Mouse (Mus musculus) erythroblast, embryonic 14.5 days (primary cell): ENCODE measurements around the gene Cnst. TPM values are rescaled to one million over a fixed set of nuclear protein-coding genes. Genes with fewer than 3 reads are reported as not detected.
"Not testable (repeated sequence)": the region's sequence is repeated elsewhere in the genome, so short reads cannot be mapped to it uniquely, and the experiment has no call there.

Experiments
- H3K27me3 ChIP-seq: 2 replicates; pipeline ENCODE4 v1.6.1; 2012; ENCODE audit warnings: inconsistent platforms; ENCODE audit not compliant: control insufficient read depth
- H3K36me3 ChIP-seq: 2 replicates; pipeline ENCODE4 v1.6.1; 2012; ENCODE audit warnings: mild to moderate bottlenecking, inconsistent platforms; ENCODE audit not compliant: control insufficient read depth
- H3K4me1 ChIP-seq: 2 replicates; pipeline ENCODE4 v1.6.1; 2012; ENCODE audit warnings: inconsistent platforms; ENCODE audit not compliant: control insufficient read depth
- H3K4me3 ChIP-seq: replicated peaks from 2 replicates; pipeline ENCODE3; 2012; ENCODE audit warnings: moderate library complexity, mild to moderate bottlenecking, inconsistent platforms
- H3K9me3 ChIP-seq: 2 replicates; pipeline ENCODE4 v1.6.1; 2012; ENCODE audit warnings: low read length, inconsistent platforms, mixed read lengths; ENCODE audit not compliant: control insufficient read depth
- GATA1 ChIP-seq: IDR thresholded peaks from 2 replicates; pipeline ENCODE4 v1.6.1; 2012; ENCODE audit warnings: low read length, inconsistent platforms, mixed read lengths
- TAL1 ChIP-seq: IDR thresholded peaks from 3 replicates; pipeline ENCODE4 v1.6.1; 2012; ENCODE audit warnings: low read length, inconsistent platforms, mixed read lengths
- polyA plus RNA-seq: library from polyadenylated mRNA; stranded (reverse); fragments of >175 nt; gene quantifications from 2 replicates; pipeline ENCODE4 v1.2.3, GENCODE M21; 2012

The Cnst gene
- 1.3 and 1.8 TPM in 2 replicates for polyA plus RNA-seq

DNA sequence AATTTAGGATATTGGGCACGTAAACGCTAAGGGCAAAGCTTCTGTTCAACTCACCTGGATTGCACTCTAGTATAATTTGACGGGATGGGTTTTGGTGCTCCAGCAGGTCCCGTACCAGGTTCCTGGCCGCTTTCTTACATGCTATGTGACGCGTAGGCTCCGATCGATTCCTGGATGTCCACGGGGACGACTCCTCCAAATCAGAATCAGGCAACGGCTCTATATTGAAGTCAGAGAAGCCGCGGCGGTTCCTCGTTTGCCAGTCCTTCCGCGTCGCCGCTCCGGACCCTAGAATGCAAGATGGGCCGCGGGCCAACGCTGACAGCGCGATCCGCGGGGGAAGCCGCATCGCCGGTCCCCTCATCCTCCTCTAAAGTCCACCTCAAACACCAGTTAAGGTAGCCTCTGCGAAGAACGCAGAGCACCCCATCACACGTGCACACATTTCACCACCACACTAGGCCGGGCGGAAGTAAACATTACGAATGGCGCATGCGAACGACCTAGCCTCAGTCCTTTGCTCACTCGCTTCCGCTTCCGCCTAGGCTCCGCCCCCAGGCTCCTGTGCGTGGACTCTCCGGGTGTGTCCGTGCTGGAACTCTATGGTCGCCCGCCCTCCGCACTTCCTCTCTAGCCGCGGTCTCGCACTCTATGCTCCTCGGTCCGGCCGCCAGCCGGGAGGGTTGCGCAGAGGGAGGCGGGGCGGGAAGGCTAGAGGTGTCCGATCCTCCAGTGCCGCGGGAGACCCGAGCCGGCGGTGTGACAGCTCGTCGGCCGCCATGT, at the start of gene Cnst, which contains the start of gene Tfb2m:
Gene Cnst (plus strand): TSS at position 603 of the 783 bp plus-strand sequence.
Gene Tfb2m (minus strand): TSS at position 500 of the 783 bp plus-strand sequence.
- Histone ChIP-seq H3K4me1 (peaks cover 56% of the 10 kb centered on the region), H3K4me3 (peak within 1 kb of the TSS; percentile 98)

DNA sequence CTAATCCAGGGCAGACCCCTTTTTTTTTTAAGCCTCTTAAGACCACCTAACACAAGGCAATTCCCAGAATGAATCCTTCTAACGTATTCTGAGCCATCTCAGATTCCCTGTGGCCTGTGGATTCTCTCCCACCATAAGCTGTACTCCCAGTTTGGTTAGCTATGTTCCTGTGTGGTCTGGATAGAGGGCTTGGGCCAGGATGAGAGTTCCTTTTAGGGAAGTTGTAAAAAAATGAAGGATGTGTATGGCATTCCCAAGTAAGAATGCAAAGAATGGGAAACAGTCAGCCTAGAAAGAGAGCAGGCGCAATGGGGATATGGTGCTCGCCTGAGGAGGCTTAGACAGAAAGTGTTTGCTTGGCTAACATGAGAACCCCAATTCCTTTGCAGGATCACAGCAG, 46.9 kb upstream of the Cnst start:
- Histone ChIP-seq H3K4me3 (no peak overlapping the region), H3K36me3 (no peaks in the 10 kb centered on the region), H3K27me3 (no peaks in the 10 kb centered on the region), H3K9me3 (no peaks in the 10 kb centered on the region), H3K4me1 (no peaks in the 10 kb centered on the region)
- no peak for TF ChIP-seq GATA1
- TF ChIP-seq TAL1, result no peak

More for the DNA sequence above, at the start of gene Cnst, which contains the start of gene Tfb2m:
- peaks cover 51% of the 10 kb centered on the region for H3K36me3 ChIP-seq
- not testable (repeated sequence) for H3K9me3 ChIP-seq, H3K27me3 ChIP-seq

DNA sequence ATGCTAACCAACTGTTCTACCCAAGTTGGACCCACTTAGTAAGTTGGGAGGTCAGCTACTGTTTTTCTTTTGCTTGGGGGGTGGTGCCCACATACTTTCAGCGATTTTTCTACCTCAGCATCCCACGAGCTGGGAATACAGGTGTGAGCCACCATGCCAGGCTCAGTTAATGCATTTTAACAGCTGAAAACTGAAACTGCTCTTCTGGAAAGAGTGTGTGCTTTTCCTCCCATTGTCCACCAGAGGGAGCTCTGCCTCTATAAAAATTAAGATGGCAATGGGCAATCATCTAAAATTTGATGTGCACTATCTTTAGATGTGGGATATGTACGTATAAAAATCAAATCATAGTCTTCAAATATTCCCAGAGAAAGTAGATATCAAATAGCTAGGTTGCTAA, 43.6 kb upstream of the Cnst start:
- Histone ChIP-seq H3K4me3 (no peak overlapping the region), H3K4me1 (no peaks in the 10 kb centered on the region), H3K9me3 (no peaks in the 10 kb centered on the region), H3K27me3 (no peaks in the 10 kb centered on the region), H3K36me3 (no peaks in the 10 kb centered on the region)
- TF ChIP-seq TAL1 (no peak), GATA1 (no peak)

DNA sequence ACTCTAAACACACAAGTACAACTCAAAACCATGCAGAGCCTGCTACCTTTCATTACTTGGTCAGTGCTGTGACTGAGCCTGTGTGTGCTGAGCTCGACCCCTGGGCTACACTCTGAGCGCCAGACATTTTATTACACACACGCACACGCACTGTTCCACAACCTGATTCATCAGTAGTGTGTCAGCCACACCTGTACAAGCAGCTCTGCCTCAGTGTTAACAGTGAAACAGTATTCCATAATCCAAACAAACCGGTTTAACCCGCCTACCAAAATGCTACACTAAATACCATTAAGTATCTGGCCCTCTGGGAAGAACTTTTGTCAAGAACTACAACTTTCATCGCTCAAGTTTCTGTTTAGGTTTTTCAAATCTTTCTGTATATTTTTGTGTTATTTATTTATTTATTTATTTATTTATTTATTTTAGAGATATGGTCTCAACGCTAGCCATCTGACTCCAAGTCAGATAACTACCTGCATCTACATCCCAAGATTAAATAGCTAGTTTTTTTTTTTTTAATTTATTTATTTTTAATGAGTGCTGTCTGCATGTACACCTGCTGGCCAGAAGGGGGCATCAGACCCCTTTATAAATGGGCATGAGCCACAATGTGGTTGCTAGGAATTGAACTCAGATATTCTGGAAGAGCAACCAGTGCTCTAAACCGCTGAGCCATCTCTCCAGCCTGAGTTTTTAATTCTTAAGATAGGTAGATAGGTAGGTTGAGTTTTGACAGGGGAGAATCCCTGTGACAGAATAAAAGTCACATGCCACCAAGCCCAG, 39.4 kb upstream of the Cnst start:
- Histone ChIP-seq H3K9me3 (no peaks in the 10 kb centered on the region), H3K4me1 (no peaks in the 10 kb centered on the region), H3K36me3 (no peaks in the 10 kb centered on the region), H3K27me3 (no peaks in the 10 kb centered on the region), H3K4me3 (no peak overlapping the region)
- no peak for TF ChIP-seq TAL1
- no peak for TF ChIP-seq GATA1

DNA sequence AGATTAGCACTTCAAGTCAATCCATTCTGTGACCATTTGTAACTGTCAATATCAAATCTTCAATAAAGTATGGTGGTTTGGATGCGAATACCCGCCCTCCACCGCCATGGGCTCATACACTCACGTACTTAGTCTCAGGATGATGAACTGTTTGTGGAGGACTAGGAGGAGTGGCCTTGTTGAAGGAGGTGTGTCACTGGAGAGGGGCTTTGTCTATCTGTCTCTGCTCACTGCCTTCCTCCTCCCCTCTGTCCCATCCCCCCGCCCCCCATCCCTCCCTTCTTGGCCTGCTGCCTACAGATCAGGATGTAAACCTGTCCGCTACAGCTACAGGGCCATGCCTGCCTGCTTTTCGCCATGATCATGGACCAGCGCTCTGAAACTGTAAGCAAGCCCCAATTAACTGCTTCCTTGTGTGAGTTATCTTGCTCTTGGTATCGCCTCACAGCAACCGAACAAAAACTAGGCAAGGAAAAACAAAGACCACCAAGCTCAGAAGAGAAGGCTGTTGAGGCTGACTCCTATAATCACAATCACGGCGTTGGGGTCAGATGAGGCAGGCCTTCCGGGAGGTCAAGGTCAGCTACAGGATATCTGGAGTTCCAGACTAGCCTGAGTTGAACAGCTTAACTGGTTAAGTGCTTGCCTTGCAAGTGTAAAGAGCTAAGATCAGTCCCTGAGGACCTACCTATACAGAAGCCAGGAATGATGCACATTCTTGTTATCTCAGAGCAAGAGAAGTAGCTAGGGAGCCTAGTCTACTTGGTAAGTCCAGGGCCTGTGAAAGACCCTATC, 35.4 kb upstream of the Cnst start:
- no peak overlapping the region for H3K4me3 ChIP-seq
- H3K27me3 ChIP-seq, result no peaks in the 10 kb centered on the region
- TF ChIP-seq GATA1 (no peak), TAL1 (no peak)
- peaks cover 1% of the 10 kb centered on the region; the same call in 1 of the 2 replicates for H3K4me1 ChIP-seq
- H3K36me3 ChIP-seq, result no peaks in the 10 kb centered on the region
- H3K9me3 ChIP-seq, result no peaks in the 10 kb centered on the region

DNA sequence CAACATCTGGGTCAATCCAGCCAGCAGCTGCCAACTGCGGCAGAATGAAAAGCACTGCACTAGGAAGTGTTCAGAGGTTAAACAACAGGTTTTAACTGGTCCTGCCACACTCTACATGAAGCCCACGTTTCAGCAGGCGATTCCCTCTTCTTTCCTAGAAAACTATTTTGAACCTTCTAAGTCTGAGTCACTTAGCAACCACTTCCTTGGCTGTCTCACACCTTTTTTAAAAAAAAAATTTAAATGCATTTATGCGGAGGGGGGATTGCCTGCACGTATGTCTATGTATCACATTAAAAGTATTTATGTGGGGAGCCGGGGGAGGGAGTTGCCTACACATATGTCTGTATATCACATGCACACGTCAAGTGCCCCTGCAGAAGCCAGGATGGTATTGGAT, 34.3 kb upstream of the Cnst start:
- Histone ChIP-seq H3K9me3 (no peaks in the 10 kb centered on the region), H3K4me3 (no peak overlapping the region), H3K4me1 (peaks cover 9% of the 10 kb centered on the region), H3K27me3 (no peaks in the 10 kb centered on the region), H3K36me3 (no peaks in the 10 kb centered on the region)
- TF ChIP-seq GATA1 (no peak), TAL1 (no peak)

DNA sequence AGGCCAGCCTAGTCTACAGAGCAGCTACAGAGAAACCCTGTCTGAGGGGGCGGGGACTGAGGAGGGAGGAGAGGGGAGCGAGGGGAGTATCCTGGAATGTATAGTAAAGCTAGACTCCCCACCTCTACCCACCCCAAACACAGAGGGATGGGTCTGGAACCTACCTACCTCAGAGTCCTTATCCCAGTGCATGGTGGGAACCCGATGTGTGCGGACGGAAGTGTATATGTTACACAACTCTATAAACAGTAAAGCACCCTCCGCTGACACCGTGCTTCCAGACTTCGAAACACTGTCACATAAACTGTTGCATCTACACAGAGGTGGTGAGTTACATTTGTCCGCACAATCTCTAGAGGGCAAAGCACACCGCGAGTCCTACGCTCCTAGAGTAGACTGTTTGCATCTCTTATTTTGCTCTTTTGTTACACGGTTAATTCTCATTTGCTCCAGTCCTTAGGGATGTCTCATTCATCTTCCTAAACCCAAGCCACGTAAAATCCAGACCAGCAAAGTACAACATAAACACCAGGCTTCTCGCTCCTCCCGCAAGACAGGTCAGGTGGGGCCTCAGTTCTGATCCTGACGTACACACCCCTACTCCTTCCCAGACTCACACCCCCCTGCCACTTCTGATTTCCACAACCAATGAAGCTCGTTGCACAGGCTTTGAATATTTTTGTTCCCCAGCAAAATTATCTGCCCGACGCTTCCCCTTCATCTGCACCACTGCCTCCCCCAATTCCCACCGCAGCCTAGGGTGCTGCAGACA, 29.0 kb upstream of the Cnst start:
- no peak for TF ChIP-seq GATA1
- no peak for TF ChIP-seq TAL1
- no peaks in the 10 kb centered on the region for H3K9me3 ChIP-seq
- no peaks in the 10 kb centered on the region for H3K36me3 ChIP-seq
- H3K4me3 ChIP-seq, result peak overlapping the region; percentile 96
- H3K4me1 ChIP-seq, result peaks cover 22% of the 10 kb centered on the region
- H3K27me3 ChIP-seq, result no peaks in the 10 kb centered on the region

DNA sequence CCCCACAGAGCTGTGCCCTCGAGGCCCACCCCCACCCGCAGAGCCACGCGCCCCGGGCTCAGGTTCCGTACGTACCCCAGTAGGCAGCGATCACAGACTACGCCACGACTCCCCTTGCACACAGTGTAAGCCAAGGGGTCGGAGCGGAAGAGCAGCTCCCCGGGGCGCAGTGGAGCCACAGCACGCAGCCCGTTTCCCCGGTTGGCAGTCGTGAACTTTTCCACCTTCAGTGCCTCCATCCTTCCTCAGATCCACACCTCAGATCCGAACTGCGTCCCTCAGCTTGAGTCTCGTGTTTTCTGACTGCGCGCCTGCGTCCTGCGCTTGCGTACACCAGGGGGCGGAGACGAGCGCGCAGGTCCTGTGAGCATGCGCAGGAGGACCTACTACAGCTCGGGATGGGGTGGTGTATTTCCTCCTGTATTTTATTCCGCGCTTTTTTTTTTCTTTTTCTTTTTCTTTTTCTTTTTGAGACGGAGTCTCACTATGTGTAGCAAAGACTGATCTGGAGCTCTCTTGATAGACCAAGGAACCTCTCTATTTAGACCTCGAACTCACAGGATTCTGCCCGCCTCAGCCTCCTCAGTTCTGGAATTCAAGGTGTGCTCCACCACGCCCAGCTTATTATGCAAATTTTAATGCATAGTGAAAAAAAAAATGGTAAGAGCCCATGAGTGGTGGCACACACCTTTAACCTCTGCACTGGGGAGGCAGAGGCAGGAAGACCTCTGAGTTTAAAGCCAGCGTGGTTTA, 28.3 kb upstream of the Cnst start, which contains the start of gene Smyd3:
Gene Smyd3 (minus strand): TSS at position 329 of the 753 bp plus-strand sequence.
- H3K9me3 ChIP-seq, result no peaks in the 10 kb centered on the region
- H3K36me3 ChIP-seq, result no peaks in the 10 kb centered on the region
- no peaks in the 10 kb centered on the region for H3K27me3 ChIP-seq
- peak within 1 kb of the TSS; percentile 96 for H3K4me3 ChIP-seq
- TF ChIP-seq TAL1, result no peak
- TF ChIP-seq GATA1, result no peak
- H3K4me1 ChIP-seq, result peaks cover 22% of the 10 kb centered on the region
